Mouse (Mus musculus): ENCODE data around the gene Bag5. TPM values are rescaled to one million over a fixed set of nuclear protein-coding genes. Genes with fewer than 3 reads are reported as not detected.

Gene Bag5
- total RNA-seq, 2 experiments from 2014 or later = 5.8 to 6.1 TPM

DNA sequence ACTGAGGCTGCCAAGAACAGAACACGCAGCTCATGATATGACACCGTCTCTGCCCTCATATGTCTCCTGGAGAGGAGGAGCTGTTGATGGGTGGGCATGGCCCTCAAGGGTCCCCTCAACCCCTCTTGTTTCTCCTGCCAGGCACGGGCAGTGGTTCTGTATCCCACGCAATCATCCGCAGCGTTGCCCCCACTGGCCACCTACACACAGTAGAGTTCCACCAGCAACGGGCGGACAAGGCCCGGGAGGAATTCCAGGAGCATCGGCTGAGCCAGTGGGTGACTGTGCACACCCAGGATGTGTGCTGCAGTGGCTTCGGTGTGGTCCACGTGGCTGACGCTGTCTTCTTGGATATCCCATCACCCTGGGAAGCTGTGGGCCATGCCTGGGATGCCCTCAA, 32.4 kb downstream of the Bag5 start:
- no peak for ATAC-seq (replicated peaks; ENCODE audit: low FRiP score, poor library complexity, severe bottlenecking)

DNA sequence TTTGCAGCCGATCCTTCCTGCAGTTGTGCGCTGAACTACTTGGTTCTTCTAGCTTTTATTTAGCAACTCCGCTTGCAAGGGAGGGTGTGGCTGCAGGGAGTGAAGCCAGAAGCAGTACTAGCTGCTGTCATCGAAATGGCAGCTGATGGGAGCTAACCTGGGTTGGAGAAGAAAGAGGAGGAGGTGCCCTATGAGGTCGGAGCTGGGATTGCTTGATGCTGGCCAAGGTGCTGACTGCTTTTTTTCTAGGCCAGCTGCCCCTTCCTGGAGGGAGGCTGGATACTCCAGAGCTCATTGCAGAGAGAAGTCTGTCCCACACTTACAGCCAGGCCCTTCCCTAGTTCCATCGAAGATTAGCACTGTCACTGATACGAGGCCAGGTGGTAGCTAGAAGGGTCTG, 34.1 kb downstream of the Bag5 start:
- no peak for ATAC-seq (replicated peaks; ENCODE audit: low FRiP score, poor library complexity, severe bottlenecking)

DNA sequence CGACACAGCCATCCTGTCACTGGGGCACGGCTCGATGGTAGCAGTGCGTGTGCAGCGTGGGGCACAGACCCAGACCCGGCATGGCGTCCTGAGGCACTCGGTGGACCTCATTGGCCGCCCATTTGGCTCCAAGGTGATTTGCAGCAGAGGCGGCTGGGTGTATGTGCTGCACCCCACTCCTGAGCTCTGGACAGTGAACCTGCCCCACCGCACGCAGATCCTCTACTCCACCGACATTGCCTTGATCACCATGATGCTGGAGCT, 34.5 kb downstream of the Bag5 start:
- 0 out of 2 replicates have a peak, but pooled peaks have one; percentile 9 for ATAC-seq (replicated peaks; ENCODE audit: low FRiP score, poor library complexity, severe bottlenecking)

DNA sequence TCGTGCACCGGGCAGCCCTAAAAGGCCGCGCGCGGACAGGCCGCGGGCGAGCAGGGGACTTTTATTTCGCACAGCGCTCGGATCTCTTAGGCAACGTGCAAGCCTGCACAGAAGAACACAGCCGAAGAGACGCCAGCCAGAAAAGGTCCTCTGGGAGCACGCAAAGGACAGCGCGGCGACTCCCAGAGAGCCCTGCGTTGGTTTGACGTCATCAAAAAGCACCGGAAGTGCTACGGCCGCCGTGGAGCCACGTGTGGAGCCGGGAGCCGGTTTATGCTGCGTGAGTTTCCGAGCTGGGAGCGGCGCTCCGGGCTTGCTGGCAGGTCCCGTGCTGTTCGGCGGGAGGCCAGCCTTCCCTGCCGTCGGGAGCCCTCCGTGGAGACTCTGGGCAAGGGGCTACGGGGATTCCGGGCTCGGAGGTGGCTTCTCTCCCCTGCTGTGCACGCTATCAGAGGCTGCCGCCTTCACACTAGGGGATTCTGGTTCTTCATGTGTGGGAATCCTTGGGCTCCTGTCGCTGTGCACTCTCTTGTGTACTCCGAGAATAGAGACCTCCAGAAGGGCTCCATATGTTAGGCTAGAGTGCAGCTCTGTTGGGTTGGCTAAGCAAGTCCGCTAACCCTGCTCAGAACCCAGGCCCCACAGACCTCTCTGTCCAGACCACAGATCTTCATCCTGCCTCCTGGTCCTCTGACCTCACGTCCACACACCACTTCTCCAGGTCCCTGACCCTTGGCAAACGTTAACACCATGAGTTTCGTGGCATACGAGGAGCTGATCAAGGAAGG, 35.0 kb downstream of the Bag5 start, which contains the start of gene Trmt61a:
Gene Trmt61a (plus strand): TSS at position 224 of the 788 bp plus-strand sequence.
- ATAC-seq (replicated peaks; ENCODE audit: low FRiP score, poor library complexity, severe bottlenecking) = peak; percentile 89

DNA sequence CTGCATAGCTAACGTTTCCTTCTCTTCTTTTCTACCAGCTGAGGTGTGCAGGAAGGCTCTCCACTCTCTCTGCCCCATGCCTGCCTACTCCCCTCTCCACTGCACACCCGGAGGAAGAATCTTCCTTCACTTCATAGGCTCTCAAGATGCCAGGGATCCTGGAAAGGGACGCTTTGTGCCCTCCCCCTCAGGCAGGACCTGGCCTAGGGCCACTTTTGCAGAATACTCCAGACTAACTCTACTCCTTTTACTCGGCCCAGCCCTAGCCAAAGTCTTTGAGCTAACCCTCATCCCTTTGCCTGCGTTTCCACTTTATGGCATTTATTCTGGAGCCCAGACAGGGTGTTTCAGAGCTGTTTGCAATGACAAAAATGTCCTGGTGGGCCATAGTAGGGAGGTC, 35.6 kb downstream of the Bag5 start:
- ATAC-seq (replicated peaks; ENCODE audit: low FRiP score, poor library complexity, severe bottlenecking) = no peak

DNA sequence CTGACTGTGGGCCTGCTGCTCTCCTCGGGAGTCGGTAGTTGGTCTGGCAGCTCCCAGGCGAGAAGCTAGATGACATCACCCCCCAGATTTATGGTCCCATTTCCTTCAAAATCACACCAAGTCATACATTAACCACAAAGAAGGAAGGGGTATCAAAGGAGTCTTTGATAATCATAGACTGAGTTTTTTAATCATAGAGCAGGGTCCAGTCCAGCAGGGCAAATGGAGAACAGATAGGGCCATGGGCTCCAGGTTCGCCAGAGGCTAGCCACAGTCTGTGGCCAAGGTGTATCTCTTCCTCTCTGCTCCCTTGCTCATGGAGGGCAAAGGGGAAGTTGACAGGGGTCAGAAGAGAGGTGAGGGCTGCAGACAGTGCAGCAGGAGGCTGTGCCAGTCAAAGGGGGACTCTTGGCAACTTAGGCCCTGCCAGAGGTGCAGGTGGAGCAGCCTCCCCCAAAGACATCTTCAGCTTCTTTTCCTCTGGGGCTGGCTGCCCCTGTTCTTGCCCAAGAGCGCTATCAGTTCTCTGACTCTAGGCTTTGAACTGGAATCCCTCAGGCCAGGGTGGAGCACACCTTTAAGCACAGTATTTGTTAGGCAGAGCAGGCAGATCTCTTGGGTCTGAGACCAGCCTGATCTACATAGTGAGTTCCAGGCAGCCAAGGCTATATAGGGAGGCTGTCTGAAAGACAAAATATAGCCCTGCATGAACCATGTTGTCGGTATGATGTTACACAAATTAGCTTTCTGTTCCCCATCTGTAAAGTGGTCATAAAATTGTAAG, 37.1 kb downstream of the Bag5 start:
- no peak for ATAC-seq (replicated peaks; ENCODE audit: low FRiP score, poor library complexity, severe bottlenecking)

DNA sequence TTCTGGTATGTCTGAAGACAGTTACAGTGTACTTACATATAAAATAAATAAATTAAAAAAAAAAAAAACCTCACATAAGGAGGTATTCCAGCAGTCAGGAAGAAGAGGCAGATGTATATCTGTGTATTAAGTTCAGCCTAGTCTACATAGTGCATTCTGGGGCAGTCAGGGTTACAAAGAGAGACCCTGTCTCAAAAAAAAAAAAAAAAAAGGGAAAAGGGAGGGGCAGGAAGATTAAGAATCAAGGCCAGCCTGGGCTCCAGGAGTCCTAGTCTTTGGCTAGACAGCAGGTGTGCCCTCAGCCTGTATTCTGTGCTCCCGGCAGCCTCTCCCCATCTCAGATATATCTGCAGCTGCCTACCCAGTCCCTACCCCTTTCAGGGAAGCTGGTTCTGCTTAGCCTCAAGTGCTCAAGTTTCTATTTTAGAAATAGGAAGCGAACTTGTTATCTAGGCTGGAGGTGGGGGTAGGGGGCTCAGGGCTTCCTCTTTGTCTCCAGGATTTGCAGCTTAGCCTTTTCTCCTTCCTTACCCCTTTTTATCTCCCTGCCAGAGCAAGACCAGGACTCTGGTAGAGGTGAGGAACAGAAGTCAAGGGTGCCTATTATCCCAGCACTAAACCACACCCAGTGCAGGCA, 38.1 kb downstream of the Bag5 start:
- no peak for ATAC-seq (replicated peaks; ENCODE audit: low FRiP score, poor library complexity, severe bottlenecking)

DNA sequence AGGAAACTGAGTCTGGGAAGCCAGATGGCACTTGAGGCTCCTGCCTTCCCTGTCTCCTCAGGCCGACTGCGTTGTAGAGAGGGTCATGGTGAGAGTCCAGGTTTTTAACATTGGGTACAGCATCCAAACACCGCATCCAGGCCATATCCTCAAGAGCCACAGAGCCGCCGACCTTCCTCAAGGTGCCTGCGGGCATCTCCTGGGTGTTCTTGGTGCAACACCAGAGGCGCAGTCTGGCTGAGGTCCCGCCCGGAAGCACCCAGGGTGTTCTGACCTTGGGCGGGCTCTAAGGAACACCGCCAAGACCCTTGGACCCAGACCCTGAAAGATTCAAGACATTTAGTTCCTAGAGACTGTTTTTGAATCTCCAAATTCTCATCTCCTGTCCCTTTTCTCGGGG, 40.5 kb downstream of the Bag5 start:
- no peak for ATAC-seq (replicated peaks; ENCODE audit: low FRiP score, poor library complexity, severe bottlenecking)

DNA sequence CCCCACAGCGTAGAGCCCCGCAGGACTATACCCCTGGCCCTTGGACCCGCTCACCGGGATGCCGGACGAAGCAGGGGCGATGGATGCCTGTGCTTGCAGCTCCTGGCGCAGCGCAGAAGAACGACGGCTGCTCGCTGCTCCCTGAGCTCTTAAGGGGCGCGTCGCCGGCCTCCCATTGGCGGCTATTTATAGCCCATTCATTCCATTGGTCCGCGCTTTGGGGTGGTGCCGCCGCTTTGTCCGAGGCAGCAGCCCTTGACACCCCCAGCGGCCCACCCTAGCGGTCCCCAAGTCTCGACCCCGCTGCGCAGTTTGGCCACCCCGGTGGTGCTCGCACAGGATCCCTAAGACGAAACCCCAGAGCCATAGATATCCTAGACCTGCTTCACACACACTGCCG, 40.9 kb downstream of the Bag5 start, which contains the start of gene Ckb:
Gene Ckb (minus strand): TSS at position 163 of the 400 bp plus-strand sequence.
- ATAC-seq (replicated peaks; ENCODE audit: low FRiP score, poor library complexity, severe bottlenecking) = no peak

DNA sequence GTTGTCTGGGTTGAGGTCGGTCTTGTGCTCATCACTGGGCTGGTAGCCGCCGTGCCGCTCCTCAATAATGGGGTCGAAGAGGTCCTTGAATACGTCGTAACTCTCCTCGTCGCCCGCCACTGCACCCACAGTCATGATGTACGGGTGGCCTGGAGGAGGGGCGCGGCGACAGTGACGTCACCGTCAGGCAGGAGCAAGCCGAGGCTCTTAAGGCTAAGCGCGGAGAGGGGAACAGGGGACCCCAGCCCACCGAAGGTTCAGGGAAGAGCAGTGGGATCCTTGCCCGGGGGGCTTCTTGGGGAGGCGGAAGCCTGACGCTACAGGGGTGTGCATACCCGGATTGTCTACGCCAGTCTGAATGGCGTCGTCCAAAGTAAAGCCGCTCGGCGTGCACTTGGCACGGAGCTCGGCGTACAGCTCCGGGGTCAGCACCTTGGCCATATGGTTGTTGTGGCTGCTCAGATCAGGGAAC, 41.6 kb downstream of the Bag5 start:
- ATAC-seq (replicated peaks; ENCODE audit: low FRiP score, poor library complexity, severe bottlenecking) = no peak

DNA sequence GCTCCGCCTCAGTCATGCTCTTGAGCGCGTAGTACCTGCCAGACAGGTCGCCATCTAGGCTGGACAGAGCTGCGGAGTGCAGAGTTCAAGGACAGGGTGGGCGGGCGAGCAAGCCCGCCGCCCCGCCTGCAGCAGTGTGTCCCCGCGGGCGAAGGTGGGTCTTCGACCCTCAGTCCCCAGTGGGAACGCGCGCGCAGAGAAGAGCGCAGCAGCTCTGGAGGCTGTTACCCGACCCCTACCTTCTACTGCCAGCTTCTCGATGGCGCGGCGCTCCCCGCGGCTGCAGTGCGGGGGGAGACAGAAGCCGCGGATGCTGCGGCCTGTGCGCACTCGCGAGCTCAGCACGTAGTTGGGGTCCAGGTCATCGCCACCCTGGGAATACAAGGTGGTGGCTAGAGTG, 42.1 kb downstream of the Bag5 start:
- ATAC-seq (replicated peaks; ENCODE audit: low FRiP score, poor library complexity, severe bottlenecking) = no peak

DNA sequence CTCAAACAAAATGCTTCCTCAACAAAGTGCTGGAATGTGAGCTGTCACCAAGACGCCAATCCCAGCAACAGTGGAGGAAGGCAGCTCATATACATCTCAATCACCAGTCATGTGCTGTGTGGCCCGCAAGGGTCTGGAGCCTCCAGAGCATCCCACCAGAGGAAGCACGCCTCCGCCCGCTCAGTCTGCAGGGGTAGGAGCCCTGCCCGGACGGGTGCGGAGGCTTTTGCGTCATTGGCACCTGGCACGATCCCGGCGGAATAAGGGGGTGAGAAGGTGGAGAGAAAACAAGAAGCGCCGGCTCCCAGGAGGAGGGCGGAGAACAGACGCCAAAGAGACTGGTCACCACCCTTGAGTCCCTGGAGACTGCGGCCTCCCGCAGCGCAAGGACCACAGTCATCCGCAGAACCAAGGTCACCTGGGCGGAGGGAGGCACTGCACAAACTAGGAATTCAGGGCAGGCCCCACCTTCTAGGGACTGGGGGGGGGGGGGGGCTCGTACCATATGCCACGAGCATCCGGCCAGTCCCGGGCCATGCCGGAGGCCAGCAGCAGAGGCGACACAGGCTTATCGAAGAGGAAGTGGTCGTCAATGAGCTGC, 42.6 kb downstream of the Bag5 start:
- ATAC-seq (replicated peaks; ENCODE audit: low FRiP score, poor library complexity, severe bottlenecking) = no peak

DNA sequence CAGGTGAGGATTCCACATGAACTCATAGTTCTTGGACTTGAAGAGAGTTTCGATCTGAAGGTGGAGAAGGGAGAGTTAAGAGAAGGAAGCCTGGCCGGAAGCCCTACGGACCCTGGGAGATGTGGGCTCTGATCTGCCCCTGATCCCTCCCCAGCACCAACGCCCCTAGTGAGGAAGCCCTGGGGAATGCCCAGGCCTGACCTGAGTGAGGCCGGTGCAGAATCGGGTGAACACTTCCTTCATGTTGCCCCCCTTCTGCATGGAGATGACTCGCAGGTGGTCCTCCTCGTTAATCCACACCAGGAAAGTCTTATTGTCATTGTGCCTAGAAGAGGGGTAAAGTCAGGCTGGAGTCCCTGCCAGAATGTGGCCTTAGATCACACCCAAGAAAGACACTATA, 43.1 kb downstream of the Bag5 start:
- ATAC-seq (replicated peaks; ENCODE audit: low FRiP score, poor library complexity, severe bottlenecking) = no peak

DNA sequence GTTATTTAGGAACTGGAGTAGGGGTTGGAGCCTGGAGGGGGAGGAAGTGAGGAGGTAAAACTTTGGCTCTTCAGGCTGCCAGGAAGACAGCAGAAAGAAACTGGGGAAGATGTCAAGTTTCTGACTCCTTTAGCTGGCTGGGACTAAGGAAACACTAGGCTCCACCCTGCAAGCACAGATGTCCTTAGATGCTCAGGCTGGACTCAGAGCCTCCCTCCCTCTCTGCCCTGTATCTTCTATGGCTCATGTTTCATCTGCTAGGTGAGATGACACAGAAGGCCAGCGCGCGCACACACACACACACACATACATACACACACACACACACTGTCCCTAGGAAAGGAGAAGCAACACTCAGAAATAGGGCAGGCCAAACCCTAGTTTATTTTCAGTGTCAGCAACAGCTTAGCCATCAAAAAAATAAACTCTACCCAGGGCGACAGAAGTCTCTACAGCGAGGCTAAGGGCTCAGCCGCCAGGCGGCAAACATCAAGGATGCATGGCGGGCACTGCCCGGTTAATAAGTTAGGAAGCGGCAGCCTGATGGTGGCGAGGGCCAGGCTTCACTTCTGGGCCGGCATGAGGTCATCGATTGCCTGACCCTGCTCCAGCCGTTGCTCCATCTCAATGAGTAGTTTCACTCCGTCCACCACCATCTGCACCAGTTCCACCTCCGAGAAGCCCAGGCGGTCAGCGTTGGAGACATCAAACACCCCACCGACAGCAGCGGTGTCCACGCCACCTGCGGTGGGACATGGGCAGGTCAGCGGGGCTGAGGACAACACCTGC, 43.9 kb downstream of the Bag5 start:
- no peak for ATAC-seq (replicated peaks; ENCODE audit: low FRiP score, poor library complexity, severe bottlenecking)

DNA sequence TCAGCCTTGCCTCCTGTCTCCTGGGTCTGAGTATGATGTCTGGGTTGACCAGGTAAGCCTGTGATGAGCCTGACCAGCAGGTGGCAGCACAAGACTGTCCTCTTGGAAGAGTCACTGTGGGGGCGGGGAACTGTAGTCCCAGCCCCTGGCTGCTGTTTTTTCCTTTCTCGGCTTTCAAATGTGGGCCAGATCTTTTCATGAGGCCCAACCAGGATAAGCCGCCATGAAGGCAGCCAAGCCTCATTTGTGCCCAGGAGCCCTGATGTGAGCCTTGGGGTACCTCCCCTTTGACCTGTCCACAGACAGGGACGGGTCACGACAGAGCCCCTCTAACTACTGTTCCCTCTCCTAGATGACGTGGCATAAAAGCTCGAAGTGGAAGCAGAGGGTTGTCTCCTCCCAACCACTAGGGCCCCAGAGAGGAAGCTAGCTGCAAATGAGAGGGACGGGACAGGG, 44.6 kb downstream of the Bag5 start:
- peak; percentile 54 for ATAC-seq (replicated peaks; ENCODE audit: low FRiP score, poor library complexity, severe bottlenecking)

DNA sequence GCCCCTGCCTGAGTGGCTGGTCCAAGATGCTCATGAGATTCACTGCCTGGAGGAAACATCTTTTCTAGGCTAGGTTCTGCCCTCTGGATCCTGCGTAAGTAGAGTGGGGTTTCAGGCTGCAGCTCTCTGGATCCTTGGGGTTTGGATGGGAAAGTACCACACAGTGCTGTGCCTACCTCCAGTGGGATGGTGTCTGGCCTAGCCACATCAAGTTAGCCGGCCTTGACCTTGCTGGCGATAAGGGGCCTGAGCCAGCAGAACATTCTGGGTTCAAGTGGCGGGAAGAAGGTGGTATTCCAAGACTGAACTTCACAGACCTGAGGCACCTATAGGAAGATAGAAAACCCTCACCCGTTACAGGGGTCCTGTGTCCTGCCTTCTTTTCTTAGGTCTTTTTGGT, 45.6 kb downstream of the Bag5 start:
- ATAC-seq (replicated peaks; ENCODE audit: low FRiP score, poor library complexity, severe bottlenecking) = no peak

DNA sequence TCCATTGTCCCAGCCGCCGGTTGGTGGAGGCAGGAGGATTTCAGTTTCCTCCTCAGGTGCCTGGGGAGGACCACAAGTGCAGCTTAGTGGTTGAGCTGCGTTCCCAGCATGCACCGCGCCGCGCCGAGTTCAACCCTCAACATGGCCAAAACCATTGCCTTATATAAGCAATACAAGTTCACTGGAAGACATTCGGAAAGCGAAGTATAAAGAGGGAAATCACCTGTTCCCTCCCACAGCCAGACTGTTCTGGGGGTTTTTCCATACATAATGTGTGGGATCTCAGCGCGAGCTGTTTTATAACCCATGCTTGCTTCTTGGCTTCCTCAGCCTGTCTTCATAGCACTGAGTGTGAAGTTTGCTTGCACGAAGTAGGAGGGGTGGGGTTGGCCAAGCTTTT, 46.7 kb downstream of the Bag5 start:
- no peak for ATAC-seq (replicated peaks; ENCODE audit: low FRiP score, poor library complexity, severe bottlenecking)

DNA sequence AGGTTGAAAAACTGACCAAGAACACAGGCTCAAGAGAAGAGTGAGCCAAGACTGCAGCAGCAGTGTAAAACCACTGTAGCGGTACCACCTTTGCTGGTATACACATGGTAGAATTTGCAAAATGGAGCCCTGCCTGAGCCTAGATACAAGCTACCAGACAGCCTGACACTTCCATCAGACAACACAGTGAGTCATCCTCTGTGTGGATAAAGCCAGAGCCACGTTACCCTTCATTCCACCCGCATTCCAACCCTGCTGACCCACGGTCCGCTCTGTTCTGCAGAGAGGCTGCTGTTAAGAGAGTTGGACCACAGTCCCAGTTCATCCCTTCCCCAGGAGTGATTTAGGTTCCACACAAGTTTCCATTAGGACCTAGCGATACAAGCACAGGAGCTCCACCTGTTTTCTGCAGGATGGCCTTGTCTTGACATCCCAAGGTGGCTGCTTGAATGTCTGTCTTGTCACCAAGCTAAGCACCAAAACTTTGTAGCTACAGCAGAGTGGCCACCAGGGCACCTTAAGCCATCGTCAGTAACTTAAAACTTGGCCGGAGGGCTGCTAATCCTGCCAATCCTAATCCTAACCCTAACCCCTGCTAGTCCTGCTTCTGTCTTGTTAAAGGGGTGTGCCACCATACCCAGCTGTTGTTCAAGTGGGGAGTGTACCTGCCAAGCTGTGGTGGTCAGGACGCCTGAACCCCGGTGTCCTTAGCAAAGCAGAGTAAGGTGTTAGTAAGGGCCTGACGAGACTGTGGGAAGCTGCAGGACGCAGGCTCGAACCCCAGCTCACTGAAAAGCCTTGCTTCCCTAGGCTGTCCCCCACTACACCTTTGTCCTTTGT, 47.8 kb downstream of the Bag5 start:
- ATAC-seq (replicated peaks; ENCODE audit: low FRiP score, poor library complexity, severe bottlenecking) = no peak

Measured in erythroblast, adult 5-6 weeks (primary cell).